Comparison of ENCODE assay signal across 9 mouse cellular contexts in genomic region chr2:44926167-44926682, GRCm38 (mm10). TPM values are rescaled to one million over a fixed set of nuclear protein-coding genes. Genes with fewer than 3 reads are reported as not detected.
A peak's percentile ranks its signal among the peaks of the same experiment; 100 is the strongest.
DNase-seq lines count a peak whose midpoint lies in the region; ATAC-seq and TF ChIP-seq lines count a peak whose summit lies in the region.
"Had no signal": no experiment of that assay in that cellular context is flagged by ENCODE, and none has a peak within 500 bp of the region (broad histone marks: within the 10 kb centered on the region; RNA-seq: fewer than 3 reads in every experiment).

No protein-coding gene starts in this region.

- DNase-seq in heart, postnatal 4 days, result no peak
- no peak for DNase-seq in ES-E14 (ENCODE audit: low read depth, low spot score)
- no peak for DNase-seq in forebrain, embryonic 14.5 days (ENCODE audit: low spot score)
- DNase-seq in liver, embryonic 13.5 days, result no peak
- no peak for DNase-seq in stomach, postnatal 0 days (ENCODE audit: low spot score)
- no peak for DNase-seq in spleen, adult 18-20 months
- DNase-seq in adrenal gland, adult 8-10 months, result no peak

- H3K9ac ChIP-seq in heart, embryonic 12.5 days, result peak overlapping the region; percentile 97
- peak overlapping the region; percentile 99 for H3K9ac ChIP-seq in ES-E14 (ENCODE audit: insufficient read depth, low read depth, low read length, poor library complexity, severe bottlenecking)
- H3K9ac ChIP-seq in forebrain, embryonic 14.5 days (ENCODE audit: low read length), result peak overlapping the region; percentile 90
- peak overlapping the region; percentile 89 for H3K9ac ChIP-seq in liver, embryonic 13.5 days
- peak overlapping the region; percentile 84 for H3K9ac ChIP-seq in stomach, postnatal 0 days (ENCODE audit: low read length)

- peak overlapping the region; percentile 96 for H3K27ac ChIP-seq in heart, embryonic 12.5 days (ENCODE audit: poor library complexity, severe bottlenecking)
- H3K27ac ChIP-seq in ES-E14 (ENCODE audit: insufficient read depth, low read depth, low read length, poor library complexity, severe bottlenecking), result peak overlapping the region; percentile 76; the same call in 1 of the 2 replicates
- H3K27ac ChIP-seq in forebrain, embryonic 14.5 days (ENCODE audit: low read depth, low read length), result peak overlapping the region; percentile 90
- H3K27ac ChIP-seq in liver, embryonic 13.5 days, result peak overlapping the region; percentile 89
- H3K27ac ChIP-seq in stomach, postnatal 0 days (replicated peaks), result peak overlapping the region; percentile 97

- peaks cover 7% of the 10 kb centered on the region for H3K4me1 ChIP-seq in heart, embryonic 12.5 days (replicated peaks)
- H3K4me1 ChIP-seq in ES-E14 (ENCODE audit: control insufficient read depth in 2 of 2, insufficient read depth in 2 of 2, low read length in 2 of 2, poor library complexity in 1 of 2), result peaks cover 0 to 3% of the 10 kb centered on the region in 2 experiments; a peak in 1 of 4 replicates
- H3K4me1 ChIP-seq in forebrain, embryonic 14.5 days (ENCODE audit: control insufficient read depth, insufficient read depth, low read length), result 0 out of 2 replicates have a peak, but pooled peaks cover 2% of the 10 kb centered on the region
- H3K4me1 ChIP-seq in liver, embryonic 13.5 days (replicated peaks), result peaks cover 38% of the 10 kb centered on the region
- no peaks in the 10 kb centered on the region for H3K4me1 ChIP-seq in stomach, postnatal 0 days (replicated peaks; ENCODE audit: control insufficient read depth, insufficient read depth)

- H3K9me3 ChIP-seq in heart, embryonic 12.5 days (replicated peaks), result no peaks in the 10 kb centered on the region
- H3K9me3 ChIP-seq in ES-E14 (ENCODE audit: control insufficient read depth, insufficient read depth, low read depth, low read length), result no peaks in the 10 kb centered on the region
- no peaks in the 10 kb centered on the region for H3K9me3 ChIP-seq in forebrain, embryonic 14.5 days (replicated peaks; ENCODE audit: control insufficient read depth, low read length)
- H3K9me3 ChIP-seq in liver, embryonic 13.5 days (replicated peaks), result no peaks in the 10 kb centered on the region
- no peaks in the 10 kb centered on the region for H3K9me3 ChIP-seq in stomach, postnatal 0 days (ENCODE audit: control insufficient read depth, low read length)

- H3K27me3 ChIP-seq in heart, embryonic 12.5 days (replicated peaks), result no peaks in the 10 kb centered on the region
- H3K27me3 ChIP-seq in forebrain, embryonic 14.5 days (replicated peaks; ENCODE audit: control insufficient read depth, insufficient read depth, low read length), result no peaks in the 10 kb centered on the region
- H3K27me3 ChIP-seq in liver, embryonic 13.5 days, result no peaks in the 10 kb centered on the region
- no peaks in the 10 kb centered on the region for H3K27me3 ChIP-seq in stomach, postnatal 0 days (ENCODE audit: control insufficient read depth, insufficient read depth, low read length)
- H3K27me3 ChIP-seq: Patski had no signal

- no peak for TF ChIP-seq EP300 in stomach, postnatal 0 days (optimal IDR thresholded peaks at IDR 0.05)

- no peak for TF ChIP-seq CTCF in stomach, postnatal 0 days (IDR thresholded peaks at IDR 0.05; ENCODE audit: low read depth)

- H3K4me3 ChIP-seq in heart, embryonic 12.5 days, result peak overlapping the region; percentile 97
- peak overlapping the region; percentile 95 to 100 for H3K4me3 ChIP-seq in ES-E14 (ENCODE audit: insufficient read depth in 1 of 2, low read depth in 1 of 2, low read length in 2 of 2, poor library complexity in 1 of 2, severe bottlenecking in 1 of 2)
- peak overlapping the region; percentile 70 for H3K4me3 ChIP-seq in forebrain, embryonic 14.5 days (ENCODE audit: low read depth, low read length)
- peak overlapping the region; percentile 83 for H3K4me3 ChIP-seq in liver, embryonic 13.5 days (replicated peaks)
- peak overlapping the region; percentile 76 for H3K4me3 ChIP-seq in stomach, postnatal 0 days (ENCODE audit: low read depth, low read length)

- peak overlapping the region; percentile 76 for H3K4me2 ChIP-seq in heart, embryonic 12.5 days
- H3K4me2 ChIP-seq in forebrain, embryonic 14.5 days (ENCODE audit: low read length), result peak overlapping the region; percentile 83
- peak overlapping the region; percentile 91 for H3K4me2 ChIP-seq in liver, embryonic 13.5 days
- peak overlapping the region; percentile 84 for H3K4me2 ChIP-seq in stomach, postnatal 0 days (replicated peaks; ENCODE audit: low read depth)

- 1% methylated on average over 17 of the region's 17 CpGs for WGBS in heart, embryonic 12.5 days
- under 1% methylated on average over 17 of the region's 17 CpGs for WGBS in forebrain, embryonic 14.5 days
- WGBS in liver, embryonic 13.5 days (ENCODE audit: insufficient replicate concordance), result under 1% methylated on average over 17 of the region's 17 CpGs
- WGBS in stomach, postnatal 0 days, result 2% methylated on average over 17 of the region's 17 CpGs

- in situ Hi-C loops in ES-E14 (cut with MboI; ENCODE audit: low sequenced_read_pairs in 2 of 2, unreplicated experiment in 2 of 2), result no loop called here

- no peaks in the 10 kb centered on the region for H3K36me3 ChIP-seq in heart, embryonic 12.5 days
- H3K36me3 ChIP-seq in ES-E14 (ENCODE audit: control insufficient read depth, insufficient read depth, low read length, poor library complexity, severe bottlenecking), result no peaks in the 10 kb centered on the region
- H3K36me3 ChIP-seq in forebrain, embryonic 14.5 days (ENCODE audit: control insufficient read depth, insufficient read depth, low read length), result no peaks in the 10 kb centered on the region
- no peaks in the 10 kb centered on the region for H3K36me3 ChIP-seq in liver, embryonic 13.5 days
- H3K36me3 ChIP-seq in stomach, postnatal 0 days (ENCODE audit: control insufficient read depth, insufficient read depth, low read length), result no peaks in the 10 kb centered on the region

- ATAC-seq in heart, embryonic 12.5 days (ENCODE audit: insufficient number of reproducible peaks, low FRiP score), result no peak
- ATAC-seq in forebrain, embryonic 14.5 days, result no peak
- no peak for ATAC-seq in liver, embryonic 13.5 days (ENCODE audit: low read depth)
- no peak for ATAC-seq in stomach, postnatal 0 days (ENCODE audit: low FRiP score, low TSS enrichment)

TF ChIP-seq in ES-E14, 5 proteins besides CTCF, POLR2A, EP300 and RAD21:
- TF ChIP-seq HCFC1 (IDR thresholded peaks at IDR 0.05; ENCODE audit: borderline replicate concordance, insufficient read depth, low read length) (no peak), CHD2 (IDR thresholded peaks at IDR 0.05; ENCODE audit: low read depth, low read length) (peak; percentile 91), ZNF384 (IDR thresholded peaks at IDR 0.05; ENCODE audit: low read depth, low read length) (no peak), MAFK (IDR thresholded peaks at IDR 0.05; ENCODE audit: insufficient read depth, low read depth, low read length) (no peak), ZC3H11A (IDR thresholded peaks at IDR 0.05; ENCODE audit: borderline replicate concordance, low read depth, low read length) (no peak)

RNA-seq across cellular contexts. Expression of gene Gtdc1, which starts 1.2 kb away (rescaled TPM):
- 10.0 and 10.1 TPM in 2 replicates for polyA plus RNA-seq in heart, embryonic 12.5 days (2016; fragmentation: Nextera tagmentation; extraction: Ambion mirVana)
- total RNA-seq in heart, postnatal 4 days (2021), result 10 to 100 TPM; 33.5 to 38.5 TPM
- total RNA-seq in ES-E14 (2012; rRNA removed), result 10.4 and 11.2 TPM in 2 replicates
- 20.6 and 32.0 TPM in 2 replicates for polyA plus RNA-seq in forebrain, embryonic 14.5 days (2014; fragmentation: Nextera tagmentation; extraction: Ambion mirVana)
- polyA plus RNA-seq in liver, embryonic 13.5 days (2015; fragmentation: Nextera tagmentation; extraction: Ambion mirVana), result 3.4 and 5.5 TPM in 2 replicates
- polyA plus RNA-seq in stomach, postnatal 0 days (2015; fragmentation: Nextera tagmentation; extraction: Ambion mirVana), result 6.3 and 7.1 TPM in 2 replicates
- total RNA-seq in adrenal gland, adult 8-10 months (2022), result 10 to 100 TPM; 13.0 to 19.7 (median 16.5) TPM
